Mouse (Mus musculus): ENCODE measurements around the gene Pon1.

GRCm38 (mm10) chr6:5179189-5179588 is 14.6 kb downstream of the Pon1 start:
- TF ChIP-seq CTCF (IDR thresholded peaks at IDR 0.05; ENCODE audit: low read depth, low read length) (no peak), POLR2A (IDR thresholded peaks at IDR 0.05; ENCODE audit: extremely low read depth, insufficient read depth, low read length) (no peak)
